Mouse (Mus musculus) embryonic facial prominence, embryonic 11.5 days (tissue): ENCODE data around the gene Olfr531. TPM values are rescaled to one million over a fixed set of nuclear protein-coding genes. Genes with fewer than 3 reads are reported as not detected.

Experiments used
- polyA plus RNA-seq: library from polyadenylated mRNA; unstranded; fragments of >200 nt; fragmentation: Nextera tagmentation; extraction: Ambion mirVana; gene quantifications from 2 replicates; pipeline ENCODE4 v1.2.1, GENCODE M21; 2014

Olfr531 gene
- polyA plus RNA-seq, 1 experiment from 2014 or later = not detected

Other genes with a start within 250 kb of the Olfr531 start
- gene Sprn, start 248.0 kb downstream of the Olfr531 start, polyA plus RNA-seq = 0.34 and 0.84 TPM in 2 replicates
- not detected in 2 replicates for gene Olfr522, start 238.2 kb downstream of the Olfr531 start, polyA plus RNA-seq
- not detected in 2 replicates for gene Olfr523, start 229.7 kb downstream of the Olfr531 start, polyA plus RNA-seq
- not detected in 2 replicates for gene Olfr524, start 197.0 kb downstream of the Olfr531 start, polyA plus RNA-seq
- gene Cd163l1, start 184.7 kb downstream of the Olfr531 start, polyA plus RNA-seq = not detected in 2 replicates
- not detected in 2 replicates for gene 5830411N06Rik, start 155.6 kb downstream of the Olfr531 start, polyA plus RNA-seq
- not detected in 2 replicates for gene Olfr525, start 82.1 kb downstream of the Olfr531 start, polyA plus RNA-seq
- gene Olfr527, start 68.9 kb downstream of the Olfr531 start, polyA plus RNA-seq = not detected in 2 replicates
- gene Olfr60, start 41.2 kb downstream of the Olfr531 start, polyA plus RNA-seq = not detected in 2 replicates
- 0.11 TPM in 1 of 2 replicates, not detected in the other for gene Olfr530, start 26.6 kb downstream of the Olfr531 start, polyA plus RNA-seq
- not detected in 2 replicates for gene Olfr532, start 18.7 kb upstream of the Olfr531 start, polyA plus RNA-seq
- not detected in 2 replicates for gene Olfr533, start 60.5 kb upstream of the Olfr531 start, polyA plus RNA-seq
- gene Olfr535, start 81.3 kb upstream of the Olfr531 start, polyA plus RNA-seq = not detected in 2 replicates
- gene Olfr536, start 104.5 kb upstream of the Olfr531 start, polyA plus RNA-seq = 0.13 TPM in 1 of 2 replicates, not detected in the other
- gene Olfr538, start 165.0 kb upstream of the Olfr531 start, polyA plus RNA-seq = not detected in 2 replicates
- gene Olfr46, start 198.4 kb upstream of the Olfr531 start, polyA plus RNA-seq = not detected in 2 replicates
- gene Olfr61, start 226.1 kb upstream of the Olfr531 start, polyA plus RNA-seq = not detected in 2 replicates
- gene Olfr53, start 243.5 kb upstream of the Olfr531 start, polyA plus RNA-seq = not detected in 2 replicates